Mouse (Mus musculus): Measurements from ENCODE around the gene 1110065P20Rik.
A peak's percentile ranks its signal among the peaks of the same experiment; 100 is the strongest.

1110065P20Rik gene

DNA sequence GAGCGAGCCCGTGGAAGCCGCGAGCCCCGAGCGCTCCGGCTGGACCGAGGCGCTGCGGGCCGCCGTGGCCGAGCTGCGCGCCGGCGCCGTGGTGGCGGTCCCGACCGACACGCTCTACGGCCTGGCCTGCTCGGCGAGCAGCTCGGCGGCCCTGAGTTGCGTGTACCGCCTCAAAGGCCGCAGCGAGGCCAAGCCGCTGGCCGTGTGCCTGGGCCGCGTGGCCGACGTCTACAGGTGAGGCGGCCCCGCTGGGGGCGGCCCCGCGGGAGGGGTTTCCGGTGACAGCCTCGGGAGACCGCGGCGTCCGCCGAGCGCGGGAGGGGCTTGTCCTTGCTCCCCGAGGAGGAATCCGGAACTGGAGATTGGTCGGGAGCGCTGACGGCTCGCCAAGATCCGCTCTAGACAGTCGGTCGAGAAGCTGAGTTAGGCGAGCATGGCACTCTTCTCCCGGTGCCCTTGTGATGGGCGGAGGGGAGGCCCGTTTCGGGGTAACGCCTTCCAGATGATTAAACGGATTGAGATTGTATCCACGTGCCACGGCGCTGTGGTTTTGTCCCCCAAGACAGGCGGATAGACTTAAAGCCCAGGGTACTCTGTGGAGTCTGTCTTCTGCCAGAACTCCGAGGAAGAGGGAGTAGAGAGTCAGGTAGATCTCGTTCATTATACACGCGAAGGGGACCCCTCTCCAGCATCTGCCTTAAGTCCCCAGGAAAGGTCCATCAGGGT lies at the start of gene 1110065P20Rik:
1110065P20Rik (minus strand) TSS at position 264 of the 726 bp plus-strand sequence.
- peak; percentile 79 for DNase-seq

DNA sequence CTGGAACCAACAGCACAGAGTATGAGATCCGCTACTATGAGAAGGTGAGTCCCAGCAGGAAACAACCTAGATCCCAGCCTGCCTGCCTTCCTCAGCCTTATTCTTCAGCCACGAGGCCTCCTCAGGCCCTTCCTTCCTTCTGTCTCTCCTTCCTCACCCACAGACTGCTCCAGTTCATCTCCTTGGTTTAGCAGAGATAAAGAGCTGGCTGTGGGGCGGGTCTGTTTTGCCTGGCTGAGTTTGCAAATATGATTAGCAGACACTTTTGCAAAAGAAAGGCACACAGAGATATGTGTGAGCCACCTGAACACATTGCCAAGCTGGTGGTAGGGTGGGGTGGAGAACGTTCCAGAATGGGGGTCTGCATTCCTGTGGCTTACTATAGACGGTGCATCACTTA lies 48.9 kb upstream of the 1110065P20Rik start:
- DNase-seq = no peak

DNA sequence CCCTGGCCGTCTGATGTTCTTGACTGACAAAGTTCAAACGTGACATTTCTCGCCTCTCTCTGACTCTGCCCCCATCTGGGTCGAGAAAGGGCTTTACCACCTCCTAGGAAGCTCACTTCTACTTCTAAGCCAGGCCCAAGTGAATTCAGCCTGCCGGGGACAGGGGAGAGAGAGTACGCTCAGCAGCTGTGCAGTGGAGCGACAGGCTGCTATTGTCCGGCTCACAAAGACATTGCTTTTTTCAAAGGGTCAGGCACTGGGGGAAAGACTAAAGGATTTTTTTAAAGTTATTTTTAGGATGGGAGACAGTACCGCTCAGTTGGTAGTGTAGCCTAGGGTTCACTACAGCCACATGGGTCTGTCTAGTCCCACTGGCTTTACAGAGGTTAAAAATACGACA lies 47.4 kb upstream of the 1110065P20Rik start:
- DNase-seq = no peak

DNA sequence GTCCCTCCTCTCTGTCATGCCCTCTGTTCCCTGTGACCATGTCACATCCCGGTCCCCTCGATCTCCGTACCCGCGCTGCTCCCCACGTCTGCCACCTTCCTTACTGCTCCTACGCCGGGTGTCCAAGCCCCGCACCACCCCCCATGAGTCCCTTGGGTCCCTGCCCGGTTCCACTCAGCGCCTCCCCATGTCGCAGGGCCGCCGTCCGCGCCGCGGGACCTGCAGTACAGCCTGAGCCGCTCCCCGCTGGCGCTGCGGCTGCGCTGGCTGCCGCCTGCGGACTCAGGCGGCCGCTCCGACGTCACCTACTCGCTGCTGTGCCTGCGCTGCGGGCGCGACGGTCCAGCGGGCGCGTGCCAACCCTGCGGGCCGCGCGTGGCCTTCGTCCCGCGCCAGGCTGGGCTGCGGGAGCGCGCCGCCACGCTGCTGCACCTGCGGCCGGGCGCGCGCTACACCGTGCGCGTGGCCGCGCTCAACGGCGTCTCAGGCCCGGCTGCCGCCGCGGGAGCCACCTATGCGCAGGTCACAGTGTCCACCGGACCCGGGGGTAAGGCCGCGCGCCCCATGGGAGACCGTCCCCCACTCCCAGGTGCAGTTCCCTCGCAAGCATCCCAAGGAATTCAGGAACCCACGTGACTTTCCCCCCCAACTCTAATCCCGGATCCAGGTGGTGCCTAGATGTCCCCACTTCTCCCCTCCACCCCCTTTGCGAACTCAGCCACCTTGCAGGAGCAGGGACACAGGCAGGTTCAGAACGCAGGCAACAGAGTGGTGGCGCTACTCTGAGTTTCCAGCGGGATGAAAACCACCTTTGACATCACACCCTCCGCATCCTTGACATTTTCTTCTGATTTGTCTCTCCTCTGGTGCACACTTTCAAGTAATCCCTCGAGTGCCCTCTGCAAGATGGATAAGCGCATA lies 43.8 kb upstream of the 1110065P20Rik start:
- peak; percentile 72 to 78 for DNase-seq

DNA sequence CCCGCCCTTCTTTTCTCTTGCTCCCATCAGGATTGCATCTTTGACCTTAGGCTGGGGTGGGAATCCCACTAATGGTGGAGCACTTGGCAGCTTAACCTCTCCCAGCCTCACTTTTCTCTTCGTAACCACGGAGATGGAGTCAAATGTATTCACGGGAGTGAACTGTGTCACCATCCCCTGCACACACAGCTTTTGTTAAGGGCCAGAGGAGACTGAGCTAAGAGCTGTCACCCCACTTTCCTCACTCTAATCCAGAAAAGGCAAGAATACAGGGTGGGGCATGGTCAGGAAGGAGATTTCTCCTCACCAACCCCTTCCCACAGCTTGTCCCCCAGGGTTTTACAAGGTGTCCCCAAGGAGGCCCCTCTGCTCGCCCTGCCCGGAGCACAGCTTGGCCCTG lies 42.8 kb upstream of the 1110065P20Rik start:
- DNase-seq = no peak

DNA sequence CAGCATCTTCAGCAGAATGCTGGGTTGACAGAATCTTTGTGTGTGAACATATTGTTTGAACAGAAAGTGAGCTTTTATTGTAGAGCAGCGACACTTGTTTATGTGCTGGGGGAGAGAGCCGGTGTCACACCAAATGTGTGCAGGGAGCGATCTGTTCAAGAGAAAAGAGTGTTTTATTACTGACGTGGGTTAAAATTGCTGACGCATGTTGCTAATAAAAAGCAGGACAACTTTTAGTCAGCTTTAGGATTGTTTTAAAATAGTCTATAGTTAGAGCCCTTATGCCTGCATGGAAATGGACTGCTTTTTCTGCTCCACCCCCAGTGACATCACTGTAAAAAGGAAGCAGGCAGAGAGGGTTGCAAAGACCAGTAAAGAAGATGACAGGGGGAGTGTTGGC lies 39.8 kb upstream of the 1110065P20Rik start:
- DNase-seq = no peak

DNA sequence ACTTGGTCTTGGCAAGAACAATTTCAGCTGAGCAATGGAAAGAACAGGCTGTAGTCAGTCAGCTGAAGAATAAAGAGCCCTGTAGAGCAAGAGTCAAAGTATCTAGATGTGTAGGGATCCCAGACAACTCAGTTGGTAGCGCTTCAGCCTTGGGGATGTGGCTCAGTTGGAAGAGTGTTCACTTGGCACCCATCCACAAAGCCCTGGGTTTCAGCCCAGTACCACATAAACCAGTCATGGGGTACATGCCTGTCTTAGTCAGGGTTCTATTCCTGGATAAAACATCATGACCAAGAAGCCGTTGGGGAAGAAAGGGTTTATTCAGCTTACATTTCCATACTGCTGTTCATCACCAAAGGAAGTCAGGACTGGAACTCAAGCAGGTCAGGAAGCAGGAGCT lies 38.9 kb upstream of the 1110065P20Rik start:
- no peak for DNase-seq

DNA sequence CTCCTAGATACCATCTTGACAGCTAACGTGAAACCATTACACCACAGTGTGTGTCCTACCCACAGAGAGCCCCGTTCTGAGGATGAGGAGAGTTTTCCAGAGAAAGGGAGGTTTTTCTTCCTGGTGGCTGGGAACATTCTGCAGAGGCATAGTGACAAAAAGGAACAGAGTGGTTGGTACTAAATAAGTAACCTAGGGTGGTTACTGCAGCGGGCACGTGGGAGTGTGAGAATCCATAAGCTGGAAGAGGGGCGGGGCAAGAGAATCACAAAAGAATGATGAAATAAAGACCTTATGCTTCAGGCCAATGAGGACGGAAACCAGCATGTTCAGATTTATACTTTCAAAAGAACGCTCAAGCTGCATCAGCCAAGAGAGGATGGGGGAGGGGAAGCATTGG lies 37.7 kb upstream of the 1110065P20Rik start:
- DNase-seq = no peak

DNA sequence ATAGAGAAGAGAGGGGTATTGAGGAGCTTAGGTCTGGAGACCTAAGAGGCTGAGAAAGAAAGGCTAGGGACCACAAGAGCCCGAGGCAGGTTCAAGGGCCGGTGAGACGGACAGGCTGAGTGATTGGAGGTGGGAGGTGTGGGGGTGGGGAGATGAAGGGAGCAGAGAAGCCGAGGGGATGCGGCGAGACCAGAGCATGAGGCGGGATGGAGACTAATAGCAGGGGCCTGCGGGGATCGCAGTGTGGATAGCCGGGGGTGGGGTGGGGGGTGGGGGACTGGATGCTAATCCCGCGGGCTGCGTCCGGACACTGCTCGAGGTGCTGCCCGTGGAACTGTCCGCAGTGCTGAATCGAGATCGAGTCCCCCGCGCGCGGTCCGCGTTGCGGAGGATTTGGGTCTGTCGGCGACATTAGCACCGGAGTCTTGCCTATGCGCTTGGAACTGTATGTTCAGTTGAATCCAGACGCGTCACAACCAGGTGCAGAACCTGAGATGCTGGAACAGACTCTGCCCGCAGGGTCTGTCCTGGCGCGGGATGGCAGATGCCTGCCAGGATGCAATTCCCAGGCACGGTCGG lies 31.2 kb upstream of the 1110065P20Rik start:
- DNase-seq = peak; percentile 28 to 52

DNA sequence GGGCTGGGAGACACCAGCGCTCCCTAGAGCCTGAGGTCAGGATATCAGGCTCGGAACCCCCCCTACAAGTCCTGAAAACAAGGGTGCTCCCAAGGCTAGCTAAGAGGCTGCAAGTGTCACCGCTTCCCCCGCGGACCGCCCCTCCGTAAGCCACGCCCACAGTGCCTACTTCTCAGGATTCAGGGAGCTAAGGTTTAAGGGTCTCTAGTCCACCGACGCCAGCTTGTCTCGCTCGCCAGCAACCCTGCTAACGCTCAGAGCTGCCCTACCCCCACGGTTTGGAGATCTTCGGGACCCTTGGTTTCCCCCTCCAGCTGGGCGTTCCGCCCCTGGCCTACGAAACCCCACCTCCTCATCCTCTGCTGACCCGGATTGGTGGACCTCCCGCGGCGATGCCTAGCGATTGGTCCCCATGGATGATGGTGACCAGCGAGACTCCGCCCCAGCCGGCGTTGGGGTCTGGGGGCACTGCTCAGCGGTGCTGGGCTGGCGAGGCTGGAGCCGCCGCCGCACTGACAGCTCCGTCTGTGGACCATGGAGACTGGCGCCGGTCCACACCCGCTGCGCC lies 30.4 kb upstream of the 1110065P20Rik start:
- peak; percentile 90 to 94 for DNase-seq

DNA sequence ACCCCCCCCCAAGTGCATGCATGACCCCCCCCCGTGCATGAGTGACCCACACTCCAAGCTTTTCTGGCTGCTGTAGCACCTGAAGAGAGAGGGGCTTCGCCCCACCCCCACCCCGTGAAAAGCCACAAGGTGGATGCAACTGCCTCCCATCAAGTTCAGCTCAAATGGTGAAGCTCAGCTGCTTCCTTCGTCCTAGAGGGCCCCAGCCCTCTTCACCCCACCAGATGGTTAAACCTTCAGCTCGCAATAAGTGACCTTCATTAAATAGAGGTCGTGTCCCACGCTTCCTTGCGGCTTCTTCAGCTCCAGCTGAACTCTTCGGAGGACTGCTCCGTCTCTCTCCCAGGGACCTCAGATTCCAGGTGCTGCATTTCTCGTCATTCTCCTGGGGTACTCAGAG lies 29.6 kb upstream of the 1110065P20Rik start, which contains the start of gene Epha10:
Epha10 (plus strand) TSS at position 301 of the 400 bp plus-strand sequence.
- DNase-seq = no peak

DNA sequence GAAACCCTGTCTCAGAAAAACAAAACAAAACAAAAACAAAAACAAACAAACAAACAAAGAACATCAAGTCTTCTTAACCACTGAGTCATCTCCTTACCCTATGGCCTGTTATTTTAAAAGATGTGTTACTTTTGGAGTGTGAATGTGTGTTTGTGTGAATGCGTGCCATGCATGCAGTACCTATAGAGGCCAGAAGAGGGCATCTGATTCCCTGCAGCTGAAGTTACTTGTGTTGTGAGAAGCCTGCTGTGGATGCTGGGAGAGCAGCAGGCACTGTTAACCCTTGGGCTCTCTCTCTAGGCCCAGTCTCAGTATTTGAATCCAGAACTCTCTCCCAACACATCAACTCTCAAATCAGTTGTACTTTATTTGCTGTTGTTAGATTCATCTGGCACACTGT lies 21.7 kb upstream of the 1110065P20Rik start:
- DNase-seq = peak in 1 of 2 experiments; percentile 18

DNA sequence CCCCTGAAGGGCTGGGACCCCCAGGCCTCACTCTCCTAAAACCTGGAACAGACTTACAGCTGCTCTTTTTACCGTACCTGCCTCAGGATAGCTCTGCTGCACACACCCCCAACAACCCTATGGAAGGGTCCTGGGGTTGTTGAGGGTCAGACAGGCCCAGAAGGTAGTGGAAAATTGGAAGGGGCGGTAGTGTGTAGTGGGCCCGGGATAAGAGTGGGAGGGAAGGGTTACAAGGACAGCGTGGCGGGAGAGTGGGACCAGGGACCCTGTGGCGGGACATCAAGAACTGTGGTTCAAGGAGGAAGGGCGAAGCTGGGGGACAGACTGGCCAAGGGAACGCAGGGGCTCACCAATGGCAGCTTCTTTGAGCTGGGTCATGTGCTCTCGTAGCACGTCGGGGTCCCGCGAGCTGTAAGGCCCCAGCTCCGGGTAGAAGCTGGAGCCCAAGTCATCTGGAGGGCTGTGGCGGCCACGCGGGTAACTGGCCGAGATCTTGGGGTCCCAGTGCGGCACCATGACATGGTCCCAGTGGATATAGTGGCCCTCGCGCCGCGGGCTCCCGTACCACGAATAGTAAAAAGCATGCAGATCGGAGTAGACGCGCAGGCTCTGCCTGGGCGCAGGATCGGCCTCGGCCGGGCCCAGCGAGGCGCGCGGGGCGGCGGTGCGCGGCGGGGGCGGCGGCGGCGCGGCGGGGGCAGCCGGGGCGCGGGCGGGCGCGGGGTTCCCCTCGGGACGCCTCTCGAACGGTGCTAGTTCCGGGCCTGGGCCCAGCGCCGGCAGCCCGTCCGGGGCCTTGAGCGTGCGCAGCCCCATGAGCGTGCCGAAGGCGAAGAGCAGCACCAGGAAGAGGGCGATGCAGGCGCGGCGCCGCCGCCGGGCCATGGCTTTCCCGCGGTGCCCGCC lies 10.5 kb upstream of the 1110065P20Rik start, which contains the start of gene Maneal:
Maneal (minus strand) TSS at position 889 of the 906 bp plus-strand sequence.
- DNase-seq = peak; percentile 54

DNA sequence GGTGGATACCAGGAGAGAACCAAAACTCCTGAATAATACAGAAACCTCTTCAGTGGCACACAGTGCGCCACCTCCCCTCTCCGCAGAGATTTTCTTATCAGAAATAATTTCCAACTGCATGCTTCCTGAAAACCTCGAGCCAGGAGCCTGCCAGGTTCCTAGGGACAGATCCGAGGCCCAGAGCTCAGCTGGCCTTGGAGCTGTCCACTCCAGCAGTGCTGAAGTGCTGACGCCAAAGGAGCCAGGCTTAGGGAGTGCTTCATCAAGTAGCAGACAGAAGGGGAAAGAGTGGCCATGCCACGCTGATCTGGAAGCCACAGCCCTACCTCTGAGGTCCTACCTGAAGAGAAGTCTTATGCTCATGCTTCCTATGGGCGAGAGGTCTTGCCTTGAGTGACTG lies 9.4 kb upstream of the 1110065P20Rik start:
- peak; percentile 33 to 41 for DNase-seq

DNA sequence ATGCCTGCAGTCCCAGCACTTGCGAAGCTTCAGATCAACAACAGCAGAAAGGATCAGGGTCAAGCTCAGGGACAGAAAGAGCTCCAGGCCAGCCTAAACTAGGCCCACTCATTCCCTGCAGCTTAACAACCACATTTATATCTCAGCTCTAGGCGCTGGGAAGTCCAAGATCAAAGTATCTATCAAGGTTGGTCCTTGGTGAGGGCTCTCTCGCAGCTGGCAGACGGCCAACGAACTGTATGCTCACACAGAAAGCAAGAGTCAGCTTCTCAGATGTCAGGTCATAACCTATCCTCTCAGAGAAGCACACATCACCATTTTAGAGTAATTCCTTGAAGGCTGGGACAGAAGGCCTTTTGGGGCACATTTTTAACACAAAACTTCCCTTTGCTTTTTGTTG lies 7.4 kb upstream of the 1110065P20Rik start:
- DNase-seq = peak in 1 of 2 experiments; percentile 45

DNA sequence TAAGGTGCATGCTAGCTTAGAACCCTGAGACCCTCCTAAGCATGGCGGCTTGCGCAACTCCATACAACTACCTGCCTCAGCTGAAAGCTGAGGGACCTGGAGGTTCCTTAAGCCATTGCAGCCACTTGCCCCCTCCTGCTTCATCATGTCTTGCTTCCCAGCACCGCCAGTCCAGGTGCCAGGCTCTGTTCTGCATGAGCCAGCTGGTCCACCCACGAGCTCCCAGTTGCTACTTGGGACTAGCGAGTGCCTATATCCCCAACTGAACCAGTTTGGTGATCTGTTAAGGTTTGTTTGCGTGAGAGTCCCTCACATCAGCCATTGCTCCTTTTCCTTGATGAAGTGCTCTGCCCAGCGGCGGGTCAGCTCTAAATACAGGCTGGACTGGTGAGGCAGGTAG lies 5.3 kb upstream of the 1110065P20Rik start:
- no peak for DNase-seq

DNA sequence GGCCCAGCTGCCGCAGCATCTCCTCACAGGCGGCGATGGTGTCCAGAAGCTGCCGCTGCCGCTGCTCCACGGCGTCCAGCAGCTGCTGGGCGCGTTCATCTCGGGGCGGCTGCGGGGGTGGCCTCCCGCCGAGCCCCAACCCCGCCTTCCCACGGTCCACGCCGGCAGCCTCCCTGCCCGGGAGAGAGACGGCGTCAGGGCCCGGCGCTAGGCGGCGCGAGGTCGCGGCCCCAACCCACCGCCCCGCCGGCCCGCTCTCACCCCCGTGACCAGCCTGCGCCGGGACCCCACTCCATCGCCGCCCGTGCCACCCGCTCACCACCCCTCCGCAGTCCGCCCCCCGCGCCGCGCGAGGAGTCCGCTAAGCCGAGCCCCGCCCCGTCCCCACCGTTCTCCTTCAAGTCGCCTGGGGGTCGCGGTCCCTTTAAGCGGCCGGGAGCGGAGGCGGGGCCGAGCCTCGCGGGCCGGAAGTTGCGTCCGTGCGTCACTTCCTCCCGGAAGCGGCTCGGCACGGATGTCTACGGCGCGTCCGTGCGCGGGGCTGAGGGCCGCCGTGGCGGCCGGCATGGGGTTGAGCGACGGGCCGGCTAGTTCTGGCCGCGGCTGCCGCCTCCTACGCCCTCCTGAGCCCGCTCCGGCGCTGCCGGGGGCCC lies 609 bp downstream of the 1110065P20Rik start, which contains the start of gene Yrdc:
Yrdc (plus strand) TSS at position 419 of the 653 bp plus-strand sequence.
- DNase-seq = peak; percentile 96 to 97

DNA sequence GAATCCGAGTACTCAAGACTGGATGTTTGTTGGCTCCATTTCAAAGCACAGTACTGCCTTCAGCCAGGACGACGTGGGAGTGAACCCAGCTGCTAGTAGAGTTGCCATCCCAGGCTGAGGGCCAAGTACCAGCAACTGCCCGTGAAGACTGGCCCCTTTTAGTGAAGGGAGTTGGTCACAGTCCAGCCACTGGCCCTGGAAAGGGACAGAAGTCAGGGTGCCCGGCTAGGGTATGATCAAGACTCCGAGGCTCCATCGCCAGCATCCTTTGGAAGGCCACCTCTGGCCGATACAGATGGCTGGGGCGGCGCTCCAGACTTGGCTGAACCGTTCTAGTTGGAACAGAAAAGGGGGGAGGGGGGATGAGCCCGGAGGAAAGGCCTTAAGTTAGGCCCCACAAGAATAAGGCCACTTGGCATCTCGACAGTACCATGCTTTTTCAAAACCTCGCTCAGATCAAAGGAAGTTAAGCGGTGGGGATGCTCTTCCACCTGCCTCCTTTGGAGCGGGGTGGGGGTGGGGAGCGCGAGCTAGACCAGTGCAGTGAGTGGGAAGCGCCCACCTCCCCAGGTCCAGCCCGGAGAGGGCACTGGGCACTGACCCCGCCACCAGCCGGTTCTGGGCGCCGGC lies 1.2 kb downstream of the 1110065P20Rik start:
- DNase-seq = peak; percentile 76 to 85

DNA sequence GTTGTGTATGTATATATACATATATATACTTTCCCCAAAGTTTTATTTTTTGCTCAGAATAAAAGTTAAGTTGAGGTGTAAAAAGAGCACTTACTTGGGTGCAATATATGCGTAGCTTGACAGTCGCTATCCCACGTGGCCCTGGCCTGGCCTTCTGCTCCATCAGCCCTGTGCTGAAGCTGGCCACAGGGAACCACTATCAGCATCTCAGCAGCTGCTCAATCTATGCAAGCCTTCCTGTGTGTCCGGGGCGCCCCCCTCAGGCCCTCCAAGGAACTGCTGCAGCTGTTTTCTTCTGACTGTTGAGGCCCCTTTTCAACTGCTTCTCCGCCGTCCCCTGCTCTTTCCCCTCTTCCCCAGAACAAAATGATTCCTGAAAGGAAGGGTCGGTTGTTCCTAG lies 3.4 kb downstream of the 1110065P20Rik start:
- peak; percentile 90 to 96 for DNase-seq

DNA sequence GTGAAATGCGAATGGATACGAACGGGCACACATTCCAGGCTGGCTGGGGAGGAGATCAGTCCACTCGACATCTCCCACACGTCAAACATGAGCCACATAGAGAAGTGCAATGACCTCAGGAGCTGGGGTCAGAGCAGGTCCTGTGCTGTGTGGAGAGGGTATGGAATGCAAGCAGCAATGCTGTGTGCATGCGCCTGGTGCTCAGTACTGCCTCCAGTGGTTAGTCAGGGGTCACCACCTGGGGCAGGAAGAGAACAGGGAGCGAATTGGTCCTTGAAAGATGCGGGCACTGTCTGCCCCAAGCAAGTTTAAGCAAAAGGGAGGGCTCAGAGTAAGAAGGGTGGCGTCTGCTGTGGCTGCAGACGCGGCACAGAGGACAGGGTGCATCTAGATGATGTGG lies 7.5 kb downstream of the 1110065P20Rik start:
- peak; percentile 56 to 75 for DNase-seq

DNA sequence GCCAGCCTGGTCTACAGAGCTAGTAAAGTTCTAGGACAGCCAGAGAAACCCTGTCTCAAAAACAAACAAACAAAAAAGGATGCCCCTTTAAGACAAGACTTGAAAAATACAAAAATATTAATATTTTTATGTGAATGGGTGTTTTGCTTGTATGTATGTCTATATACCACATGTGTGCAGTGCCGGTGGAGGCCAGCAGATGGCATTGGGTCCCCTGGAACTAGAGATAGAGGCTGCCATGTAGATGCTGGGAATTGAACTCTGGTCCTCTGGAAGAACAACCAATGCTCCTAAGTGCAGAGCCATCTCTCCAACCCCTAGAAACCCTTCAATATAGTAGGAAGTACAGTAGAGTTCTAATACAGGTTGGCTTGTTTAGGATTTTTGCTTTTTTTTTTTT lies 10.0 kb downstream of the 1110065P20Rik start:
- DNase-seq = peak in 1 of 2 experiments; percentile 38
